Mouse (Mus musculus): ENCODE measurements around the gene Arid1b. TPM values are rescaled to one million over a fixed set of nuclear protein-coding genes. Genes with fewer than 3 reads are reported as not detected.

Arid1b gene
- total and polyA plus RNA-seq, 2 experiments: 9.7 to 11.7 TPM

GRCm38 (mm10) chr17:5060515-5061084 lies 66.5 kb downstream of the Arid1b start:
- Histone ChIP-seq H3K79me2 (ENCODE audit: control insufficient read depth, insufficient read depth, low read length) (peaks cover 40% of the 10 kb centered on the region), H3K4me3 (ENCODE audit: insufficient read depth, low read depth, low read length) (no peak overlapping the region), H3K27me3 (ENCODE audit: control insufficient read depth, insufficient read depth, low read length) (no peaks in the 10 kb centered on the region), H3K27ac (replicated peaks; ENCODE audit: insufficient read depth, low read depth, low read length) (0 out of 2 replicates have a peak overlapping the region, but pooled peaks have one; percentile 2), H3K36me3 (ENCODE audit: control insufficient read depth, insufficient read depth, low read length) (no peaks in the 10 kb centered on the region), H3K4me1 (ENCODE audit: control insufficient read depth, insufficient read depth, low read length) (peaks cover 24% of the 10 kb centered on the region), H3K9ac (ENCODE audit: low read depth, low read length) (no peak overlapping the region)
- DNase-seq (ENCODE audit: extremely low read depth, low read depth, low spot score): no peak
- TF ChIP-seq POLR2A (IDR thresholded peaks at IDR 0.05; ENCODE audit: extremely low read depth, insufficient read depth, low read length): no peak
- no peak for TF ChIP-seq CTCF (IDR thresholded peaks at IDR 0.05; ENCODE audit: low read depth, low read length)
- 51% methylated on average over 5 of the region's 5 CpGs for WGBS

GRCm38 (mm10) chr17:5061183-5061582 lies 67.1 kb downstream of the Arid1b start:
- Histone ChIP-seq H3K4me3 (ENCODE audit: insufficient read depth, low read depth, low read length) (no peak overlapping the region), H3K9ac (ENCODE audit: low read depth, low read length) (no peak overlapping the region), H3K4me1 (ENCODE audit: control insufficient read depth, insufficient read depth, low read length) (peaks cover 24% of the 10 kb centered on the region), H3K27me3 (ENCODE audit: control insufficient read depth, insufficient read depth, low read length) (no peaks in the 10 kb centered on the region), H3K36me3 (ENCODE audit: control insufficient read depth, insufficient read depth, low read length) (no peaks in the 10 kb centered on the region), H3K27ac (replicated peaks; ENCODE audit: insufficient read depth, low read depth, low read length) (peak overlapping the region; percentile 39; the same call in 1 of the 2 replicates), H3K79me2 (ENCODE audit: control insufficient read depth, insufficient read depth, low read length) (peaks cover 42% of the 10 kb centered on the region)
- WGBS: 49% methylated on average over 3 of the region's 3 CpGs
- TF ChIP-seq CTCF (IDR thresholded peaks at IDR 0.05; ENCODE audit: low read depth, low read length) (no peak), POLR2A (IDR thresholded peaks at IDR 0.05; ENCODE audit: extremely low read depth, insufficient read depth, low read length) (no peak)
- no peak for DNase-seq (ENCODE audit: extremely low read depth, low read depth, low spot score)

GRCm38 (mm10) chr17:5061593-5061992 lies 67.5 kb downstream of the Arid1b start:
- peaks cover 23% of the 10 kb centered on the region for H3K4me1 ChIP-seq (ENCODE audit: control insufficient read depth, insufficient read depth, low read length)
- DNase-seq (ENCODE audit: extremely low read depth, low read depth, low spot score): peak; percentile 49

GRCm38 (mm10) chr17:5063471-5064176 lies 69.5 kb downstream of the Arid1b start:
- H3K36me3 ChIP-seq (ENCODE audit: control insufficient read depth, insufficient read depth, low read length): no peaks in the 10 kb centered on the region
- 88% methylated on average over 9 of the region's 9 CpGs for WGBS
- peaks cover 50% of the 10 kb centered on the region for H3K79me2 ChIP-seq (ENCODE audit: control insufficient read depth, insufficient read depth, low read length)
- no peak overlapping the region for H3K9ac ChIP-seq (ENCODE audit: low read depth, low read length)
- H3K4me1 ChIP-seq (ENCODE audit: control insufficient read depth, insufficient read depth, low read length): peaks cover 16% of the 10 kb centered on the region
- no peak overlapping the region for H3K4me3 ChIP-seq (ENCODE audit: insufficient read depth, low read depth, low read length)
- H3K27ac ChIP-seq (replicated peaks; ENCODE audit: insufficient read depth, low read depth, low read length): no peak overlapping the region
- no peak for DNase-seq (ENCODE audit: extremely low read depth, low read depth, low spot score)
- no peak for TF ChIP-seq CTCF (IDR thresholded peaks at IDR 0.05; ENCODE audit: low read depth, low read length)
- TF ChIP-seq POLR2A (IDR thresholded peaks at IDR 0.05; ENCODE audit: extremely low read depth, insufficient read depth, low read length): no peak
- no peaks in the 10 kb centered on the region for H3K27me3 ChIP-seq (ENCODE audit: control insufficient read depth, insufficient read depth, low read length)

More at GRCm38 (mm10) chr17:5061593-5061992, 67.5 kb downstream of the Arid1b start:
- Histone ChIP-seq H3K27me3 (ENCODE audit: control insufficient read depth, insufficient read depth, low read length) (no peaks in the 10 kb centered on the region), H3K79me2 (ENCODE audit: control insufficient read depth, insufficient read depth, low read length) (peaks cover 46% of the 10 kb centered on the region), H3K4me3 (ENCODE audit: insufficient read depth, low read depth, low read length) (no peak overlapping the region), H3K27ac (replicated peaks; ENCODE audit: insufficient read depth, low read depth, low read length) (no peak overlapping the region; the same call in 1 of the 2 replicates), H3K9ac (ENCODE audit: low read depth, low read length) (no peak overlapping the region), H3K36me3 (ENCODE audit: control insufficient read depth, insufficient read depth, low read length) (no peaks in the 10 kb centered on the region)
- TF ChIP-seq CTCF (IDR thresholded peaks at IDR 0.05; ENCODE audit: low read depth, low read length): no peak
- TF ChIP-seq POLR2A (IDR thresholded peaks at IDR 0.05; ENCODE audit: extremely low read depth, insufficient read depth, low read length): no peak
- WGBS: 31% methylated on average over 5 of the region's 5 CpGs

- DNase-seq (ENCODE audit: extremely low read depth, low read depth, low spot score): no peak
- Histone ChIP-seq H3K4me3 (ENCODE audit: insufficient read depth, low read depth, low read length) (no peak overlapping the region), H3K4me1 (ENCODE audit: control insufficient read depth, insufficient read depth, low read length) (peaks cover 14% of the 10 kb centered on the region), H3K27ac (replicated peaks; ENCODE audit: insufficient read depth, low read depth, low read length) (no peak overlapping the region), H3K79me2 (ENCODE audit: control insufficient read depth, insufficient read depth, low read length) (peaks cover 54% of the 10 kb centered on the region), H3K9ac (ENCODE audit: low read depth, low read length) (no peak overlapping the region), H3K36me3 (ENCODE audit: control insufficient read depth, insufficient read depth, low read length) (no peaks in the 10 kb centered on the region), H3K27me3 (ENCODE audit: control insufficient read depth, insufficient read depth, low read length) (no peaks in the 10 kb centered on the region)
- WGBS: 88% methylated on average over 6 of the region's 6 CpGs
- TF ChIP-seq CTCF (IDR thresholded peaks at IDR 0.05; ENCODE audit: low read depth, low read length) (peak; percentile 26; the same call in 1 of the 2 replicates), POLR2A (IDR thresholded peaks at IDR 0.05; ENCODE audit: extremely low read depth, insufficient read depth, low read length) (no peak)
Measured at GRCm38 (mm10) chr17:5064777-5065176, 70.6 kb downstream of the Arid1b start.

- TF ChIP-seq CTCF (IDR thresholded peaks at IDR 0.05; ENCODE audit: low read depth, low read length) (no peak), POLR2A (IDR thresholded peaks at IDR 0.05; ENCODE audit: extremely low read depth, insufficient read depth, low read length) (no peak)
- H3K9ac ChIP-seq (ENCODE audit: low read depth, low read length): no peak overlapping the region
- peaks cover 54% of the 10 kb centered on the region for H3K79me2 ChIP-seq (ENCODE audit: control insufficient read depth, insufficient read depth, low read length)
- H3K36me3 ChIP-seq (ENCODE audit: control insufficient read depth, insufficient read depth, low read length): no peaks in the 10 kb centered on the region
- WGBS: 92% methylated on average over 6 of the region's 6 CpGs
- no peak overlapping the region for H3K4me3 ChIP-seq (ENCODE audit: insufficient read depth, low read depth, low read length)
- no peaks in the 10 kb centered on the region for H3K27me3 ChIP-seq (ENCODE audit: control insufficient read depth, insufficient read depth, low read length)
- peaks cover 10% of the 10 kb centered on the region for H3K4me1 ChIP-seq (ENCODE audit: control insufficient read depth, insufficient read depth, low read length)
- DNase-seq (ENCODE audit: extremely low read depth, low read depth, low spot score): no peak
- H3K27ac ChIP-seq (replicated peaks; ENCODE audit: insufficient read depth, low read depth, low read length): no peak overlapping the region
Measured at GRCm38 (mm10) chr17:5065270-5065669, 71.1 kb downstream of the Arid1b start.
